Mouse (Mus musculus) retina, postnatal 7 days (tissue): ENCODE results near the gene Moxd1.

Experiments used
- DNase-seq: peaks from one replicate; pipeline ENCODE4 v3.0.0-alpha.2; 2012; ENCODE audit warnings: low read depth, low spot score

The Moxd1 gene

GRCm38 (mm10) chr10:24223449-24224143, at the start of gene Moxd1:
Gene Moxd1 (plus strand): TSS chr10:24223517.
- DNase-seq = no peak

GRCm38 (mm10) chr10:24190392-24190791, 32.9 kb upstream of the Moxd1 start:
- no peak for DNase-seq

- DNase-seq = no peak
These were observed 31.3 kb upstream of the Moxd1 start for GRCm38 (mm10) chr10:24191977-24192376.

DNA sequence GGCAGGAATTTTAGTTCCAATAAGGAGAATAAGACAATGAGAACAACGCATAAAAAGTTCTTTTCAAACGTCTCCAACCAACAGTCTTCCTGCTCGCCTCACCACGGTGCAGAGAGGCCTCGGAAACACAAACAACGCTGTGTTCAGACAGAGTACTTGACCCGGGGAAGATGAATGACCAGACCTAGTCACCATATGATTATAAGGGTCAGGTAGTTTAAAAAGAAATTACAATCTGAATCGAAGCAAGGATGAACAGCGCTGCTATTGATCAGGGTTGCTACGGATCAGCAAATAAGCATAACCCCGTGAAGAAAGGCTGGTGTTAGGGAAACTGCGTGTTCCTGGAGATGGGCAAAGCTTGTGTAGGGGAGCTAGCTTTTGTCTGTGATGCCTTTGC, 24.0 kb upstream of the Moxd1 start:
- no peak for DNase-seq

DNA sequence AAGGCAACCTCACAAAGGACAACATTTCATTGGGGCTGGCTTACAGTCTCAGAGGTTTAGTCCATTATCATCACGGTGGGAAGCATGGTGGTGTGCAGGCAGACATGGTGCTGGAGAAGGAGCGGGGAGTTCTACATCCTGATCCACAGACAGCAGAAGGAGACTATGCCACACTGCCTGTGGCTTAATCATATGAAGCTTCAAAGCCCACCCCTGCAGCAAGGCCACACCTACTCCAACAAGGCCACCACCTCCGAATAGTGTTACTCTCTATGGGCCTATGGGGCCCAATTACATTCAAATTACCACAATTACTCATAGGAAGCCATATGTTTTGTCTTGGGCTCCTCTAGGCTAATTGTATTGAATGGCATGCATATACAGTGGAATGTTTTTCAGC, 23.2 kb upstream of the Moxd1 start:
- no peak for DNase-seq

DNA sequence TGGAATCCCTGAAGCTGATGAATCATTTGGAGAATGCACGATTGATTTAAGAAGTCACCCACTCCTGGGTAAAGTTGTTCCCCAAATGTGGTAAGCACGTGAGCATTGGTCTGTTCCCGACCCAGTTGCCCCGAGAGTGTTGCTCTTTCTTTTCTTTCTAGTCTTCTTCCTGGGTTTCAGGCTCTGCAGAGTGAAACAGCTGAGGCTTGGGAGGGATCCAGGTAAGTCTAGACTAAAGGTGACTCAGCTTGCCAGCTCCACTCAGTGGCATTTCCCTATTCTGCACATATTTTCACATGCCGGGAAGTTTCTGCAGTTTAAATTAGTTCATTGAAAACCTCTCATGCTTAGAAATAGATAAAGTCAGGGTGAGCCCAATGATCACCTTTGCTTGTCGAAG, 13.2 kb upstream of the Moxd1 start:
- no peak for DNase-seq

DNA sequence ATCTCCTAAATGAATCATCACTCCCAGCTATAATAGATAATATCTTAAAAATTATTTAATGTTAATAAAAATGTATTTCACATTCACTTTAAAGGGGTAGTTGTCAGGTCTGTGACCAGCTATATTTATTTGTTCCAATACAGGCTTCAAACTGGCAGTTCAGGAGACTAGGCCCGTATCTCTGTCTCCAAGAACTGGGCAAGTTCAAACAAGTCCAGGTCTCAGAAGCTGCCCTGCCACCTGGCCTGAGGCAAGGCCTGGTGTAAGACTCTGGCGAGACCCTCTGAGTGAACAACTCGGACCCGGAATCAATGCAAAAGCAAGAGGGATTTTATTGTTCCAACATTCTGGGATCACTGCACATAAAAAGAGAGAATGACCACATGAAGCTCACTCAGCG, 10.0 kb upstream of the Moxd1 start:
- DNase-seq = no peak

DNA sequence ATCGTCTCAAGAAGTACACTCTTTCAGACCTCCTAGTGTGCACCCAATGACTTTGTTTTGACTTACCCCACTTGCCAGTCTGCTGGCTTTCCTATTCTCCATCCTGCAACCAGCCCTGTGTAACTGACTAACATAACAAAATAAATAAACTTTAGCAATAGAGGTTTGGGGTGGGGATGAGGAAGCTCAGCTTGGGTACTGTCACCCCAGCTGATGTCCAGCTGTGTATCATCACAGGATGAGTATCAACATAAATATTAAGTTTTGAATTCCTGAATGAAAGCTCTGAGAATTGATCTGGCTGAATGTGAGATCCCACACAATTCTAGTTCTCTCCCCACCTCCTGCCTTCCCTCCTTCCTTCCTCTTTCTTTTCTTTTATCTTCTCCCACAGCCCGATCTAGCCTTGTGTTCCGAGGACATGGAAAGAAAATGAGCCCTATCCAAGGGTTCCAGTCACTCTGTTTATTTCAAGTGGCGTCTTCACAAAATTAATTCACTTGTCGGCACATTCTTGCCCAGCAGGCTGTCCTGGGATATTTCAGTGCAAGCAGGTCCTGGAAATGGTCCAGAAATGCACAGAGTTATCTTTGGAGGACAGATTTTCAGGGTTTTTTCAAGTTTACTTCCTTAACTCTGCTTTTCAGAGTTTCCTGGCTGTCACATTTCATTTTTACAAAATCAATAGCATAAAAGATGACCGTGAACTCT, 5.6 kb upstream of the Moxd1 start:
- DNase-seq = no peak

DNA sequence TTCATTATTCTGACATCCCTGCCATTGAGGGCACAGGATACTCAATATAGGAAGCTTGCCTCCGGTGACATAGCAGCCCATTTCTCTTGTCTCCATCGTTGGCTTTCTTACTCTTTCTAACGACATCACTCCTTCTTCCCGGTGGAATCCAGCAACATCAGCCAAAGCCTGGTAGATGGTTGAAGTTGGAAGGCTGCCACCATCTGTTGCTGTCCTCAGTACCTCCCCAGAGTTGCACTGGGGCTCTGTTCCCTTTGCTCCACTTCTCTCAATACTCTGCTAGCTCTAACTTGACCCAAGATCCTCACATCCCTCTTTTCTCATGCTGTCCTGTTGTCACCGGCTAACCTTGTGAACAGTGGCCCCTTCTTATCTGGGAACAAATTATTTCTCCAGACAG, 2.4 kb upstream of the Moxd1 start:
- no peak for DNase-seq

DNA sequence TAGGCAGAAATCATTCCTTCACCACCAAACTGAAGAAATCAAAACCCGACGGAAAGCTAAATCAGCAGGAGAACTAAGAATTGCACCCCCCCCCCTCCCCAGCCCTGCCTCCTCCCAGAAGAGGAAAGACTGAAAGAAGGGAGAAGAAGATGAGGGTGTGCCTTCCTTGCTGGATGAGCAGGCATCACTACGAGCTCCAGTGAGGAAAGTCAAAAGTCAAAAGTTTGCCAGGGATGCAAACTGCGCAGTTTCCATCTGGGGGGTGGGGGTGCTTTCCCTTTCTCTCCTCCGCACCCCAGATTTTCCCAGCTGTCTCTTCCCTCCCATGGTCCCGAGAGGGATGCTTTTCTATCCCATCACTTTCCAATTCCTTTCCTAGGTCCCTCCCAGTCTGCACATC, 406 bp upstream of the Moxd1 start:
- DNase-seq = no peak

DNA sequence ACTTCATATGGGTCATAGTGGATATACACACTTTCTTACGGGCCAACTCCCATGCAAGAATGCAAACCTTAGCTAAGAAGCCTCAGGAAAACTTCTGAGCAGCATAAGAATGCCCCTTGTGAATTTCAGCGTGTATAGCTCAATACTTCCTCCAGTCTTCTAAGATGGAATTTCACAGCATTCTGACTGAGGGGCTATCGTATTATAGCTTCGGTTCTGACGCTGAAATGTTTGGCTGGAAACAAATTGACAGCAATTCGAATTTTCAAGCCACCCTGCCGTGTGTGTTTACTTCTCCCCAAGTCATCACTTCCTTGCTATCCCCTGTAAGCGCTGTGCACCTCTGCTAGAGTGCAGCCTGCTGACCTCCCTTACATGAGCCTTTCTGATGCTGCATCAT, 1.3 kb downstream of the Moxd1 start:
- DNase-seq = no peak

DNA sequence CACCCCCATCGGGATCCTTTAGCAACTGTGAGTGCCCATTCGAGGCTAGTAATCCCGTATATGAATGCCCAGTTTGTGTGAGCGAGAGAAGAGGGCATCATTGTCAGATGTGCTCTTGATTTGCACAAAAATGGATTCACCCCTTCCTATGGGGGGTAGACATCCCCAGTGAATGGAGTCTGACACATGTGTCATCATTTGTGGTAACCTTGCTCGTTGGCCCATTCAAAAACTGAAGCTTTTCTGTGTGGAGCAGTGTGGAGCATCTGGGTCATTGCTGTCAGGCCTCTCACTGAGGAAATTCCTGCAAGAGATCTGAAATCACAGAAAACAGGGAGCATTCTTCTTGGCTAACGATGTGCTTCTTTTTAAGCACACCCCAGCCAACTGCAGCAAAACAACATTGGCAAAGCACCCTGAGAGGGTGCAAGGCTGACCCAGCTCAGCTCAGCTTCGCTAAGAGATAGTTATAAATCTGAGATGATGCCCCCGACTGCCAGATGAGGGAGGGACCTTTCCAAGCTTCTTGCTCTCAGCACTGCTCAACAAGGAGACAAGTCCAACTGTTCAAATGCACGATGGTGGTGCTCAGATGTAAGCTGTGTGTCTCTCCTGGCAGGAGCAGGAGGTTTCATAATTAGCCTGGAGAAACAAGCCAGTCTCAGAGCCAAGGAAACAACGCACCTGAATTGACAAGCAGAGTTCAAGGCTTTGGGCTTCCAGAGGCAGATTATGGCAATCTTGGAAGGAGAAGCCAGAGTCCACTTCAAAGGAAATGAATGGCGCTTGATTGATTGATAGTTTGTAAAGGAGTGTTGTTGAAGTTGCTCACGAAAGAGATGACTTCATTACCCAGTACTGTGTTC, 5.2 kb downstream of the Moxd1 start:
- DNase-seq = no peak

DNA sequence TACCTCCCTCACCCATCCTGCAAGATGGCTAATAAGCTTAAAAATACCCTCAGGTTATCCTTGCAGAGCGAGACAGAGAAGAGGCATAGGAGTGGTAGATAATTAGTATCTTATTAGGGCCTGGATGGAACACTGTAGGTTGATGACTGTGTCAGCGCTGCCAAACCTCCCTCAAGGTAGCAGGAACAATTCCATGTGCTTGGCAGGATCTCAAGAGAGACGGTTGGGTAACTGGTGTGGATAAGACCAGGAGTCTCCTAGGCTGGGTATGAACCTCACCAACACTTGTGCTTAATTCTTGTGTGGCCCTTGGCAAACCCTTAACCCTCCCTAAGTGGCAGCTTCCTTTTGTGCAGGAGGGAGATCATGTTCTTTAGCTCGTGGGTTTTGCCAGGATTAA, 9.0 kb downstream of the Moxd1 start:
- DNase-seq = no peak

DNA sequence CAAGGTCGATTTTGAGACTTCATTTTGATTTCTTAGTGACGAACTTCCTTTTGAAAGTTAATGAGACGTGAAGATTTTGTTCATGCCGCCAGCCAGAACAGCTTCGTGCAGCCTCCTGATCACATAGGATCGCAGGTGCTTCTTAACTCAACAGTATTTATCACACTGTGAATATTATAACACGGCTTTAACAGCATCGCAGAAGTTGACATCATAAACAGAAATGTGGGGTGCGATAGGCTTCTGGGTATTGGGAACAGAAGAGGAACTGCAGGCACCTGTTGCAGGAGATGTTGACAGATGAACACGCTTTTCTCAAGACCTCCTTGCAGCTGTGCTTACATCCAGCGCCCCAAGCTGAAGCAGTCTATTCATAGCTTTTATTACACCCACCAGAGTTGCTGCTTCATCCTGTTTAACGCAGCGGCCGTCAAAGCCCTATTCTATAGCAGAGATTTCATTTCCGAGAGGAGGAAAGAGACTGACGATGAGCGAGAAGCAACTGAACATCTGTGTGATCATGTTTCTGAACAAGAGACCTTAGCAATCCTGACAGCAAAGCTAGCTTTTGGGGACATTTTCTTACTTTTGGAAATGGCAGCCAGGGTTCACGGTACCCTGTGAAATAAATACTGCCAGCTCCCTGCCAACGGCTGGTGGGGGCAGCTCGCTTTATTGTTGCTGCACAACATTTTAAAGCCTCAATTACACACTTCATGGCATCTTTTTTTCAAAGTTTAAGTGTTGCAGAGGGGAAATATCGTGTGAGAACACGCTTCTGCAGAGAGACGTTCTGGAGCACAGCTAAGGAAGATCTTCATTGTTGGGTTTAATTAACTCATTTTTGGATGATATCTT, 12.3 kb downstream of the Moxd1 start:
- DNase-seq = no peak

GRCm38 (mm10) chr10:24246815-24247214, 23.5 kb downstream of the Moxd1 start:
- DNase-seq = no peak

- no peak for DNase-seq
These were observed 24.8 kb downstream of the Moxd1 start for GRCm38 (mm10) chr10:24248116-24248515.

DNA sequence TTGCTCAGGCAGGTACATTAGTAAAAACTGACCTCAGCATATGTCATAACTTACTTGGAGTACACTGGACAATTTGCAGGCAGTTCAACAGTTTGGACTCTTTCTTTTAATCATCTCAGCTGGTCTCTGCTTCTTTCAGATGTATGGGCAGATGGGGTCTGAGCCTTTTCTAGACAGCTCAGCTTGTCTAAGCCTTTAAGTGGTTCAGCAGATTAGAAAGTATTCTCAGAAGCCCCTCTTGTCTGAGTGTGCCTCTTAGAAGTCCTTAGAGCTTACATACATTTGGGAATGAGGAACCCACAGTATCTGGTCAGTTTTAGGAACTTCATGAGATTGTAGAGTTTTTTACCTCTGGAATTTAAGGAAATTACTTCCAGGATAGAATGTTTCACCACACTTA, 28.3 kb downstream of the Moxd1 start:
- peak; percentile 51 for DNase-seq

GRCm38 (mm10) chr10:24258150-24258549, 34.8 kb downstream of the Moxd1 start:
- DNase-seq = no peak

GRCm38 (mm10) chr10:24258885-24259284, 35.6 kb downstream of the Moxd1 start:
- no peak for DNase-seq

DNA sequence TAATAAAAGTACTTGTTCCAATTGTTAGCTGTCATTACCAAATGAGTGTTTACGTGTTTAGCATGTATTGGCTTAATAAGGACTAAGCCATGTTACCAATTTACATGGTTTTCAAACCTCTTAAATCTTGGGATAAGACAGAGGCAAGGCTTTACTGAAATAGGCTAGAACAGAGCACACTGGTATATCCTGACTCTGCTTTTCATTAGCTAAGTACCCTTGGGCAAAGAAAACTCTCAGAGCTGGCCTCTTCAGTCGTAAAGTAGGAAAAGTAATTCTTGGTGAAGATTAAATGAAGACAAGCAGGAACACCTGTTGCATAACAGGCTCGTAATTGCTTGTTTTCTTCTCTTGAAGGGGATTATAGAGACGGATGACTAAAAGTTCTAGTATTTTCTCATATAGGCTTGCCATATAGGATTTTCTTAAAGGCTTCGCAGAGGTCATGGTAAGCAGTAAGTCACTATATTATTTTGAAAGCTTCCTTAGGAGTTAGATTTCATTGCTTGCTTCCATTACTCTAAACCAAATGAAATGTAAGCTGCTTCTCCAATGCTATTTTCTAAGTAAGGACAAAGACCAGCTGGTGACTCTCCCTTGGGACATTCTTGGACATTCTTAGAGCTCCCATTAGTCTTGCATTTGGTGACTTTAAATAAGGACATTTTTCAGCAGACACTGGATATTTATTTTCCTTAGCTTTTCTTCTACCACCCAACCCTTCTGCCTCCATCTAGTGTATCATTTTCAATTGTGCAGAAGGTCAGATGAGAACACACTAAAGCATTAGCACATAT, 36.7 kb downstream of the Moxd1 start:
- DNase-seq = no peak

DNA sequence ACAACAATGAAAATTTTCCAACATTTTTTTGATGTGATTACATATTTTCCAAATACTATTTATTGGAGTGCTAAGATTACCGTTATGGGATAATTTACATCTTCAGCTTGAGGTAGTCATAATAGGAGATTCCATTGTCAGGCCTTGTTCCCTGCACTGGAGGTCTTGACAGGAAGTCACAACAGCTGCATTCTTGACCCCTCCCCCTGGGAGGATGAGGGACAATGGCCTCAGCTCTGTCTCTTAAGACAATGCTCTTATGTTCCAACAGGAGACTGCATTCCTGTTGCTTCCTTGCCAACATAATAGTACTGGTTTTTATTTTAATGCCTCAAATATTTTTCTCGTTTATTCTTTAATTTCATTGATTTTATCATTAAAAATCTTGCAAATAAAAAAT, 44.2 kb downstream of the Moxd1 start:
- no peak for DNase-seq
